Mouse (Mus musculus): Measurements from ENCODE around the gene Chrna9. TPM values are rescaled to one million over a fixed set of nuclear protein-coding genes. Genes with fewer than 3 reads are reported as not detected.

Gene Chrna9
- polyA plus RNA-seq, 1 experiment from 2014 or later, result not detected

DNA sequence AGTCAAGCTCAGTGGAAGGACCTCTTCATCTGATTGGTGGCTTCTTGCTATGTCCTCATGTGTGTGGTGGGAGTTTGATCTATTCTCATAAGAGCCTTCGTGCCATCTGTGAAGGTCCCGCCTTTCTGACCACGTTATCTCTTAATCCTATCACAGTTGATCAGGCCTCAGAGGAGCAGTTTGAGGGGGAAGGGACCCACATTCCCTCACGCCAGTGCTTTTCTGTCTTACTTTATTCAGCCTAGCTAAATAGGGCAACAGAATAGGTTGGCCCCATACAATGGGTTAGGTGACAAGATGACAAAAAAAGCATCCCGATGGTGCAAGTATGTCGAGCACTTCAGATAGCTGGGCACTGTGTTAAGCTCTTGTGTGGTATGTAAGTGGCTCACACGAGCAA, 39.0 kb upstream of the Chrna9 start:
- Histone ChIP-seq H3K4me1 (replicated peaks; ENCODE audit: control insufficient read depth, insufficient read depth, low read length) (no peaks in the 10 kb centered on the region), H3K4me3 (ENCODE audit: low read depth, low read length) (no peak overlapping the region), H3K27ac (ENCODE audit: low read depth, low read length) (no peak overlapping the region), H3K4me2 (replicated peaks; ENCODE audit: low read depth) (no peak overlapping the region), H3K9me3 (ENCODE audit: control insufficient read depth) (no peaks in the 10 kb centered on the region), H3K36me3 (ENCODE audit: control insufficient read depth, insufficient read depth) (no peaks in the 10 kb centered on the region), H3K27me3 (replicated peaks; ENCODE audit: control insufficient read depth, insufficient read depth, low read length) (no peaks in the 10 kb centered on the region), H3K9ac (ENCODE audit: low read depth, low read length) (no peak overlapping the region)
- 82% methylated on average over 7 of the region's 7 CpGs for WGBS
- ATAC-seq, result no peak
- no peak for TF ChIP-seq CTCF (IDR thresholded peaks at IDR 0.05; ENCODE audit: low read depth)

DNA sequence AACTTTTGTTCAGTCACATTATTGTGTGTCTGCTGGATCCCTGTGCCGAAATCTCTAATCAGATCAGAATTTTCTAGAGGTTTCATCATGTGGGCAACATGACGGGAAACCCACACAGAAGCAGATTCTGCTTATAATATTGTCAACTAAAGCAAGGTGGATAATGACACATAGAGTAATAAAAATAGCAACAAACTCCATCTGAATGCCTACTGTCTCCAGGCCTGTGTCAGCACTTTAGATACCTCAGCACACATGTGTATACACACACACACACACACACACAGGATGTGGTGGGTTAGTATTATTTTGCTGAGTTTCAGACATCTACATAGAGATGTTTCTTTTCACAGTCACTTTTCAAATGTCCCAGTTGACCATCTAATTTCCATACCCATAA, 37.0 kb upstream of the Chrna9 start:
- Histone ChIP-seq H3K4me1 (replicated peaks; ENCODE audit: control insufficient read depth, insufficient read depth, low read length) (no peaks in the 10 kb centered on the region), H3K27ac (ENCODE audit: low read depth, low read length) (no peak overlapping the region), H3K27me3 (replicated peaks; ENCODE audit: control insufficient read depth, insufficient read depth, low read length) (no peaks in the 10 kb centered on the region), H3K4me3 (ENCODE audit: low read depth, low read length) (no peak overlapping the region), H3K4me2 (replicated peaks; ENCODE audit: low read depth) (no peak overlapping the region), H3K36me3 (ENCODE audit: control insufficient read depth, insufficient read depth) (no peaks in the 10 kb centered on the region), H3K9me3 (ENCODE audit: control insufficient read depth) (no peaks in the 10 kb centered on the region), H3K9ac (ENCODE audit: low read depth, low read length) (no peak overlapping the region)
- no peak for ATAC-seq
- WGBS, result 88% methylated on average over 2 of the region's 2 CpGs
- TF ChIP-seq CTCF (IDR thresholded peaks at IDR 0.05; ENCODE audit: low read depth), result no peak

- no peak for TF ChIP-seq CTCF (IDR thresholded peaks at IDR 0.05; ENCODE audit: low read depth)
- 0 out of 2 replicates have a peak, but pooled peaks cover 4% of the 10 kb centered on the region for H3K9me3 ChIP-seq (ENCODE audit: control insufficient read depth)
- no peak overlapping the region for H3K4me2 ChIP-seq (replicated peaks; ENCODE audit: low read depth)
- H3K27ac ChIP-seq (ENCODE audit: low read depth, low read length), result no peak overlapping the region
- no peak overlapping the region for H3K9ac ChIP-seq (ENCODE audit: low read depth, low read length)
- no peaks in the 10 kb centered on the region for H3K27me3 ChIP-seq (replicated peaks; ENCODE audit: control insufficient read depth, insufficient read depth, low read length)
- no peaks in the 10 kb centered on the region for H3K36me3 ChIP-seq (ENCODE audit: control insufficient read depth, insufficient read depth)
- 83% methylated on average over 3 of the region's 3 CpGs for WGBS
- no peak for ATAC-seq
- H3K4me3 ChIP-seq (ENCODE audit: low read depth, low read length), result no peak overlapping the region
- H3K4me1 ChIP-seq (replicated peaks; ENCODE audit: control insufficient read depth, insufficient read depth, low read length), result no peaks in the 10 kb centered on the region
Observed at GRCm38 (mm10) chr5:65898683-65899082, 36.0 kb upstream of the Chrna9 start.

GRCm38 (mm10) chr5:65900113-65900512, 34.6 kb upstream of the Chrna9 start:
- no peak overlapping the region for H3K9ac ChIP-seq (ENCODE audit: low read depth, low read length)
- no peaks in the 10 kb centered on the region for H3K27me3 ChIP-seq (replicated peaks; ENCODE audit: control insufficient read depth, insufficient read depth, low read length)
- H3K9me3 ChIP-seq (ENCODE audit: control insufficient read depth), result 0 out of 2 replicates have a peak, but pooled peaks cover 7% of the 10 kb centered on the region
- ATAC-seq, result no peak
- H3K4me1 ChIP-seq (replicated peaks; ENCODE audit: control insufficient read depth, insufficient read depth, low read length), result no peaks in the 10 kb centered on the region
- no peak overlapping the region for H3K4me3 ChIP-seq (ENCODE audit: low read depth, low read length)
- no peak overlapping the region for H3K27ac ChIP-seq (ENCODE audit: low read depth, low read length)
- no peaks in the 10 kb centered on the region for H3K36me3 ChIP-seq (ENCODE audit: control insufficient read depth, insufficient read depth)
- WGBS, result 85% methylated on average over 6 of the region's 6 CpGs
- H3K4me2 ChIP-seq (replicated peaks; ENCODE audit: low read depth), result no peak overlapping the region
- no peak for TF ChIP-seq CTCF (IDR thresholded peaks at IDR 0.05; ENCODE audit: low read depth)

GRCm38 (mm10) chr5:65900862-65901265, 33.9 kb upstream of the Chrna9 start:
- Histone ChIP-seq H3K4me3 (ENCODE audit: low read depth, low read length) (no peak overlapping the region), H3K9me3 (ENCODE audit: control insufficient read depth) (0 out of 2 replicates have a peak, but pooled peaks cover 7% of the 10 kb centered on the region), H3K4me1 (replicated peaks; ENCODE audit: control insufficient read depth, insufficient read depth, low read length) (no peaks in the 10 kb centered on the region), H3K27me3 (replicated peaks; ENCODE audit: control insufficient read depth, insufficient read depth, low read length) (no peaks in the 10 kb centered on the region), H3K9ac (ENCODE audit: low read depth, low read length) (no peak overlapping the region), H3K27ac (ENCODE audit: low read depth, low read length) (no peak overlapping the region), H3K36me3 (ENCODE audit: control insufficient read depth, insufficient read depth) (no peaks in the 10 kb centered on the region), H3K4me2 (replicated peaks; ENCODE audit: low read depth) (no peak overlapping the region)
- peak; percentile 22; the same call in 1 of the 2 replicates for TF ChIP-seq CTCF (IDR thresholded peaks at IDR 0.05; ENCODE audit: low read depth)
- ATAC-seq, result no peak
- 38% methylated on average over 7 of the region's 7 CpGs for WGBS

DNA sequence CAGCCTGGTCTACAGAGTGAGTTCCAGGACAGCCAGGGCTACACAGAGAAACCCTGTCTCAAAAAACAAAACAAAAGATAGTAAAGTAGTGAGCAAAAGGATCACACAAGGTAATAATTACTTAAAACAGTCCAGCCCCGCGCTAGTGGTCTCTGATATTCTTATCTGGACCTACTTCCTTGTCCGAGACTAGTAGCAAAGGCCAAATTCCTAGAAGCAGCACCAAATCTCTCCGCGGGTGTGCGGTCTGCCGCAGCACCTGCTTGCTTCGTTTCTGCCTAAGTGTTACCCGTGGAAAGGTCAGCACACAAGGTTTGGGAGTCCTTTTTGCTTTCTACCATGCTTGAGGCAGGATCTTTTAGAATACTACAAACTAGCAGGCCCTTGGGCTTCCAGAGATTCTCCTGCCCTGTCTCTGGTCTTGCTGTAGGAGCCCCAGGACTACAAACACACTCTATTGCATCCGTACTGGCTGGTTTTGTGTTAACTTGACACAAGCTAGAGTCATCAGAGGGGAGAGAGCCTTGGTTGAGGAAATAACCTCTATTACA, 32.8 kb upstream of the Chrna9 start:
- Histone ChIP-seq H3K4me2 (replicated peaks; ENCODE audit: low read depth) (no peak overlapping the region), H3K4me3 (ENCODE audit: low read depth, low read length) (no peak overlapping the region), H3K27ac (ENCODE audit: low read depth, low read length) (no peak overlapping the region), H3K27me3 (replicated peaks; ENCODE audit: control insufficient read depth, insufficient read depth, low read length) (no peaks in the 10 kb centered on the region), H3K9ac (ENCODE audit: low read depth, low read length) (no peak overlapping the region), H3K9me3 (ENCODE audit: control insufficient read depth) (0 out of 2 replicates have a peak, but pooled peaks cover 7% of the 10 kb centered on the region), H3K4me1 (replicated peaks; ENCODE audit: control insufficient read depth, insufficient read depth, low read length) (no peaks in the 10 kb centered on the region), H3K36me3 (ENCODE audit: control insufficient read depth, insufficient read depth) (no peaks in the 10 kb centered on the region)
- no peak for TF ChIP-seq CTCF (IDR thresholded peaks at IDR 0.05; ENCODE audit: low read depth)
- no peak for ATAC-seq
- 82% methylated on average over 10 of the region's 10 CpGs for WGBS

Data from intestine, postnatal 0 days (tissue).